8 mouse cellular contexts compared by ENCODE assay signal in genomic region chr6:82881485-82882096, GRCm38 (mm10). TPM values are rescaled to one million over a fixed set of nuclear protein-coding genes. Genes with fewer than 3 reads are reported as not detected.
DNase-seq lines count a peak whose midpoint lies in the region; ATAC-seq and TF ChIP-seq lines count a peak whose summit lies in the region.
"Had no signal": no experiment of that assay in that cellular context is flagged by ENCODE, and none has a peak within 500 bp of the region (broad histone marks: within the 10 kb centered on the region; RNA-seq: fewer than 3 reads in every experiment).

No protein-coding gene starts in this region.

- peak; percentile 68 for ATAC-seq in Patski
- no peak; the same call in 1 of the 2 replicates for ATAC-seq in hindbrain, embryonic 15.5 days (ENCODE audit: low FRiP score, low read depth)

- CTCF ChIA-PET in Patski (lab: Charles Lee) = interaction anchor here (1.1 to 3.0 kb wide), 4 partner anchors 9 to 145 kb away, joined by 3 to 6 read pairs (median 4); no protein-coding TSS in a partner anchor

- no peak overlapping the region for H3K27ac ChIP-seq in hindbrain, embryonic 15.5 days (replicated peaks)
- 0 out of 2 replicates have a peak overlapping the region, but pooled peaks have one; percentile 10 for H3K27ac ChIP-seq in macrophage
- no peak overlapping the region for H3K27ac ChIP-seq in small intestine, adult 2 months (ENCODE audit: insufficient read depth, low read depth, low read length)

- in situ Hi-C loops in Patski (cut with MboI; ENCODE audit: low pct_unique_long_range_greater_than_20kb) = loop anchor here (25.0 kb wide), 1 partner anchor 769 kb away; no protein-coding TSS in a partner anchor

- no peak overlapping the region for H3K4me3 ChIP-seq in hindbrain, embryonic 15.5 days
- no peak overlapping the region for H3K4me3 ChIP-seq in macrophage (ENCODE audit: inconsistent target)
- no peak overlapping the region for H3K4me3 ChIP-seq in small intestine, adult 2 months (ENCODE audit: low read depth, low read length)
- H3K4me3 ChIP-seq: megakaryocyte, embryonic 14.5 days had no signal

- H3K9ac ChIP-seq in hindbrain, embryonic 15.5 days = no peak overlapping the region

- 48% methylated on average over 21 of the region's 21 CpGs for WGBS in hindbrain, embryonic 15.5 days
- WGBS in macrophage (ENCODE audit: missing documents) = 52% methylated on average over 16 of the region's 21 CpGs
- WGBS in small intestine, adult 2 months = 46% methylated on average over 21 of the region's 21 CpGs

- H3K36me3 ChIP-seq in hindbrain, embryonic 15.5 days = no peaks in the 10 kb centered on the region
- H3K36me3 ChIP-seq in macrophage (ENCODE audit: inconsistent target) = no peaks in the 10 kb centered on the region
- H3K36me3 ChIP-seq in small intestine, adult 2 months (ENCODE audit: control insufficient read depth, insufficient read depth, low read length) = no peaks in the 10 kb centered on the region

- H3K79me2 ChIP-seq in macrophage (ENCODE audit: inconsistent target) = no peaks in the 10 kb centered on the region

- no peaks in the 10 kb centered on the region for H3K9me3 ChIP-seq in hindbrain, embryonic 15.5 days

- no peak for DNase-seq in Patski (ENCODE audit: low read depth, low spot score)
- DNase-seq in brain, adult 2 months (ENCODE audit: low read depth, low spot score) = peak; percentile 46
- DNase-seq in frontal cortex, adult 2 months (ENCODE audit: extremely low spot score in 1 of 2, low spot score in 1 of 2) = peak; percentile 11 to 59
- DNase-seq in left cerebral cortex, adult 18-20 months (ENCODE audit: low spot score in 2 of 2) = peak; percentile 30 to 51

- no peaks in the 10 kb centered on the region for H3K4me1 ChIP-seq in hindbrain, embryonic 15.5 days (replicated peaks)
- peaks cover 13% of the 10 kb centered on the region for H3K4me1 ChIP-seq in small intestine, adult 2 months (ENCODE audit: control insufficient read depth, insufficient read depth, insufficient read length, low read length)

- POLR2A ChIA-PET in Patski (lab: Charles Lee) = no interaction called here

- H3K27me3 ChIP-seq in Patski = no peaks in the 10 kb centered on the region
- no peaks in the 10 kb centered on the region for H3K27me3 ChIP-seq in hindbrain, embryonic 15.5 days
- no peaks in the 10 kb centered on the region for H3K27me3 ChIP-seq in small intestine, adult 2 months (ENCODE audit: control insufficient read depth, insufficient read depth, low read length)

- TF ChIP-seq CTCF in Patski (IDR thresholded peaks at IDR 0.05) = peak; percentile 81
- TF ChIP-seq CTCF in small intestine, adult 2 months (IDR thresholded peaks at IDR 0.05; ENCODE audit: extremely low read depth, insufficient read length, insufficient replicate concordance, low read depth, low read length) = peak; percentile 71

- no peak for TF ChIP-seq POLR2A in small intestine, adult 2 months (IDR thresholded peaks at IDR 0.05; ENCODE audit: low read depth, low read length)

- peak overlapping the region; percentile 29; the same call in 1 of the 2 replicates for H3K4me2 ChIP-seq in hindbrain, embryonic 15.5 days

RNA-seq across cellular contexts. Expression of gene Sema4f, which starts 58.0 kb away (rescaled TPM):
- polyA plus RNA-seq in Patski (2021) (2.1 TPM), macrophage (2018) (not detected in 3 replicates)
- 24.6 and 27.5 TPM in 2 replicates for polyA plus RNA-seq in frontal cortex, adult 2 months (2012; rRNA removed)
- 22.5 and 22.7 TPM in 2 replicates for polyA plus RNA-seq in hindbrain, embryonic 15.5 days (2015; fragmentation: Nextera tagmentation; extraction: Ambion mirVana)
- 10 to 100 TPM; 37.8 to 41.2 TPM for total RNA-seq in left cerebral cortex, adult 18-20 months (2021)
- total RNA-seq in macrophage (2018; cell fraction: chromatin; rRNA removed) = under 1 TPM in 1 of 26 experiments, not detected in 25; 0.20 TPM
- under 1 TPM in 7 of 26 experiments, not detected in 19; under 0.01 to 0.06 (median 0.05) TPM for total RNA-seq in macrophage (2018; cell fraction: cytosol; rRNA removed)
- under 1 TPM in 2 of 26 experiments, not detected in 24; 0.32 to 0.38 TPM for total RNA-seq in macrophage (2018; cell fraction: nucleus; rRNA removed)
- polyA plus RNA-seq in small intestine, adult 2 months (2012; rRNA removed) = 0.29 and 0.34 TPM in 2 replicates
